20 mouse cellular contexts compared by ENCODE assay signal in genomic region chr9:116276141-116276540, GRCm38 (mm10).
DNase-seq lines count a peak whose midpoint lies in the region; ATAC-seq lines count a peak whose summit lies in the region.
"Had no signal": no experiment of that assay in that cellular context is flagged by ENCODE, and none has a peak within 500 bp of the region (broad histone marks: within the 10 kb centered on the region; RNA-seq: fewer than 3 reads in every experiment).

No protein-coding gene starts in this region.

- 75% methylated on average over 2 of the region's 2 CpGs for WGBS in heart, embryonic 11.5 days (ENCODE audit: insufficient replicate concordance)

- no peak overlapping the region for H3K4me2 ChIP-seq in heart, embryonic 11.5 days
- H3K4me2 ChIP-seq: forebrain, embryonic 12.5 days; hindbrain, embryonic 12.5 days; midbrain, embryonic 15.5 days had no signal

- intact Hi-C loops in heart, postnatal 14 days (cut with DNase I) = no loop called here

- no peak overlapping the region for H3K27ac ChIP-seq in heart, embryonic 11.5 days (ENCODE audit: low read depth, low read length)
- H3K27ac ChIP-seq: forebrain, embryonic 12.5 days; hindbrain, embryonic 12.5 days; midbrain, embryonic 15.5 days; stomach, postnatal 0 days had no signal

- no peak overlapping the region for H3K9ac ChIP-seq in heart, embryonic 11.5 days (ENCODE audit: low read depth, low read length)
- H3K9ac ChIP-seq: forebrain, embryonic 12.5 days; hindbrain, embryonic 12.5 days; midbrain, embryonic 15.5 days had no signal

- no peaks in the 10 kb centered on the region for H3K4me1 ChIP-seq in heart, embryonic 11.5 days (ENCODE audit: control insufficient read depth, insufficient read depth, low read length)
- H3K4me1 ChIP-seq: forebrain, embryonic 12.5 days; hindbrain, embryonic 12.5 days; midbrain, embryonic 15.5 days had no signal

- no peak overlapping the region for H3K4me3 ChIP-seq in heart, embryonic 11.5 days (ENCODE audit: low read depth, low read length)
- H3K4me3 ChIP-seq: forebrain, embryonic 12.5 days; hindbrain, embryonic 12.5 days; midbrain, embryonic 15.5 days had no signal

- H3K36me3 ChIP-seq in heart, embryonic 11.5 days (ENCODE audit: control insufficient read depth, insufficient read depth, low read length) = no peaks in the 10 kb centered on the region
- H3K36me3 ChIP-seq: forebrain, embryonic 12.5 days; hindbrain, embryonic 12.5 days; midbrain, embryonic 15.5 days had no signal

- H3K9me3 ChIP-seq in heart, embryonic 11.5 days (replicated peaks; ENCODE audit: control insufficient read depth, low read length) = no peaks in the 10 kb centered on the region
- H3K9me3 ChIP-seq: forebrain, embryonic 12.5 days; hindbrain, embryonic 12.5 days; midbrain, embryonic 15.5 days had no signal

- DNase-seq in adrenal gland, adult (ENCODE audit: inconsistent age in 2 of 2, low spot score in 1 of 2) = peak; percentile 17 to 76
- DNase-seq in adrenal gland, postnatal 4 days (ENCODE audit: low spot score in 2 of 2) = no peak
- peak; percentile 17 to 36 for DNase-seq in heart, postnatal 14 days
- DNase-seq in adrenal gland, postnatal 36 days = peak; percentile 34 to 36
- peak; percentile 23 for DNase-seq in skeletal muscle tissue, adult 2 months (ENCODE audit: low read depth, low spot score)
- no peak for DNase-seq in right cerebral cortex, postnatal 10 days (ENCODE audit: low spot score in 2 of 2)
- no peak for DNase-seq in thymus, postnatal 14 days
- DNase-seq: cerebellum, adult 9-11 months; kidney, adult 2 months; kidney, postnatal 10 days; left cerebral cortex, postnatal 4 days; liver; lung, adult 18-20 months; right cerebral cortex, postnatal 25 days had no signal

- no peaks in the 10 kb centered on the region for H3K27me3 ChIP-seq in heart, embryonic 11.5 days (ENCODE audit: control insufficient read depth, insufficient read depth, low read length)
- H3K27me3 ChIP-seq: forebrain, embryonic 12.5 days; hindbrain, embryonic 12.5 days; midbrain, embryonic 15.5 days had no signal

- no peak for ATAC-seq in heart, embryonic 11.5 days (replicated peaks; ENCODE audit: insufficient number of reproducible peaks, low FRiP score, low TSS enrichment)
- ATAC-seq: inflammation-experienced regulatory T-cells, adult 6 months; midbrain, embryonic 15.5 days had no signal

Comparison
In these comparisons a context has a peak if more than half of its experiments do, and no peak if none do; other contexts are left out.
1. DNase-seq: peak in adrenal gland, adult (2 of 2), heart, postnatal 14 days (2 of 2), adrenal gland, postnatal 36 days (2 of 2) and skeletal muscle tissue, adult 2 months (single experiment); none in adrenal gland, postnatal 4 days (0 of 2), right cerebral cortex, postnatal 10 days (0 of 2) and thymus, postnatal 14 days (single experiment).